Mouse (Mus musculus): ENCODE data around the gene Rgl3. TPM values are rescaled to one million over a fixed set of nuclear protein-coding genes. Genes with fewer than 3 reads are reported as not detected.

The Rgl3 gene
- not detected for polyA plus RNA-seq (2017; shearing (Covaris generic))

GRCm38 (mm10) chr9:21989230-21990110, at the start of gene Rgl3:
Gene Rgl3 (minus strand): TSS chr9:21989446.

GRCm38 (mm10) chr9:22002194-22003162, 13.2 kb upstream of the Rgl3 start, which contains the start of the genes Ccdc151 and Prkcsh:
Gene Ccdc151 (minus strand): TSS chr9:22002634.
Gene Prkcsh (plus strand): TSS chr9:22002806.

GRCm38 (mm10) chr9:21963417-21963816, 25.8 kb downstream of the Rgl3 start, which contains the start of gene Epor:
Gene Epor (minus strand): TSS chr9:21963506.

GRCm38 (mm10) chr9:21955570-21956281, 33.5 kb downstream of the Rgl3 start, which contains the start of gene Swsap1:
Gene Swsap1 (plus strand): TSS chr9:21955755.

GRCm38 (mm10) chr9:21936692-21937570, 52.3 kb downstream of the Rgl3 start, which contains the start of gene Plppr2:
Gene Plppr2 (plus strand): TSS chr9:21937033.

GRCm38 (mm10) chr9:21927208-21927753, 62.0 kb downstream of the Rgl3 start, which contains the start of the genes Ccdc159 and Tmem205:
Gene Ccdc159 (plus strand): TSS chr9:21927471.
Gene Tmem205 (minus strand): TSS chr9:21927556.

Other genes with a start within 250 kb of the Rgl3 start
- 1.4 TPM for gene Spc24, start 229.1 kb downstream of the Rgl3 start, polyA plus RNA-seq (2017; shearing (Covaris generic))
- gene Kank2, start 190.7 kb downstream of the Rgl3 start, polyA plus RNA-seq (2017; shearing (Covaris generic)), result 0.15 TPM
- gene Angptl8, start 153.9 kb downstream of the Rgl3 start, polyA plus RNA-seq (2017; shearing (Covaris generic)), result 0.45 TPM
- gene Dock6, start 136.8 kb downstream of the Rgl3 start, polyA plus RNA-seq (2017; shearing (Covaris generic)), result 5.8 TPM
- 9.4 TPM for gene Rab3d, start 71.3 kb downstream of the Rgl3 start, polyA plus RNA-seq (2017; shearing (Covaris generic))
- gene Ccdc159, start 62.0 kb downstream of the Rgl3 start, polyA plus RNA-seq (2017; shearing (Covaris generic)), result 0.54 TPM
- 0.51 TPM for gene Tmem205, start 61.9 kb downstream of the Rgl3 start, polyA plus RNA-seq (2017; shearing (Covaris generic))
- gene Plppr2, start 52.4 kb downstream of the Rgl3 start, polyA plus RNA-seq (2017; shearing (Covaris generic)), result 2.8 TPM
- gene Swsap1, start 33.7 kb downstream of the Rgl3 start, polyA plus RNA-seq (2017; shearing (Covaris generic)), result 5.5 TPM
- not detected for gene Epor, start 25.9 kb downstream of the Rgl3 start, polyA plus RNA-seq (2017; shearing (Covaris generic))
- not detected for gene Ccdc151, start 13.2 kb upstream of the Rgl3 start, polyA plus RNA-seq (2017; shearing (Covaris generic))
- gene Prkcsh, start 13.4 kb upstream of the Rgl3 start, polyA plus RNA-seq (2017; shearing (Covaris generic)), result 58.9 TPM
- gene Elavl3, start 62.6 kb upstream of the Rgl3 start, polyA plus RNA-seq (2017; shearing (Covaris generic)), result 0.16 TPM
- not detected for gene Gm49318, start 81.8 kb upstream of the Rgl3 start, polyA plus RNA-seq (2017; shearing (Covaris generic))
- 20.1 TPM for gene Zfp653, start 81.9 kb upstream of the Rgl3 start, polyA plus RNA-seq (2017; shearing (Covaris generic))
- 25.1 TPM for gene Ecsit, start 96.0 kb upstream of the Rgl3 start, polyA plus RNA-seq (2017; shearing (Covaris generic))
- gene Cnn1, start 109.8 kb upstream of the Rgl3 start, polyA plus RNA-seq (2017; shearing (Covaris generic)), result not detected
- 28.6 TPM for gene Elof1, start 127.7 kb upstream of the Rgl3 start, polyA plus RNA-seq (2017; shearing (Covaris generic))
- gene Acp5, start 146.3 kb upstream of the Rgl3 start, polyA plus RNA-seq (2017; shearing (Covaris generic)), result 193 TPM
- 10.7 TPM for gene Pigyl, start 167.4 kb upstream of the Rgl3 start, polyA plus RNA-seq (2017; shearing (Covaris generic))
- gene Zfp872, start 198.6 kb upstream of the Rgl3 start, polyA plus RNA-seq (2017; shearing (Covaris generic)), result 0.34 TPM
- 50.9 TPM for gene Zfp809, start 236.3 kb upstream of the Rgl3 start, polyA plus RNA-seq (2017; shearing (Covaris generic))